Mouse (Mus musculus) kidney, adult 9 months (tissue): ENCODE results near the gene Rpl18.

Experiments used
- DNase-seq: peaks from one replicate; pipeline ENCODE4 v3.0.0; 2022

The Rpl18 gene

DNA sequence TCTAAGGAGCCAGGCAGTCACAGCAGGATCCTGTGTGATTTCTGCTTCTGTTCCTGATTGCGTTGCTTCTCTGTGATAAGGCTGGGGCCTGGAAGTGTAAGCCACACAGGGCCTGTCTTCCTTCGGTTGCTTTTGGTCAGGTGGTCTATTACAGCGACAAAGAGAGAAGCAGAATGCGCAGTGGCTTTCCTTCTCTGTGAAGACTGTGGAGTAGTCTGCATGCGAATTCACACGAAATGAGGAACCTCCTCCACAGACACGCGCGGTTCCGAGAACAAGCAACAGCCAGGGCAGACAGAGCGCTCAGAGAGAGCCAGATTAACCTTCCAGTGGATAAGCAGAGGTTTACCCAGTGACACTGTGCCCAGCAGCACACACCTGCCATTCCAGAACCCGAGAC is 26.1 kb downstream of the Rpl18 start:
- no peak for DNase-seq

- DNase-seq, result no peak
Observed at GRCm38 (mm10) chr7:45741777-45742176, 26.5 kb downstream of the Rpl18 start.

GRCm38 (mm10) chr7:45742338-45742737 is 27.1 kb downstream of the Rpl18 start:
- no peak for DNase-seq

DNA sequence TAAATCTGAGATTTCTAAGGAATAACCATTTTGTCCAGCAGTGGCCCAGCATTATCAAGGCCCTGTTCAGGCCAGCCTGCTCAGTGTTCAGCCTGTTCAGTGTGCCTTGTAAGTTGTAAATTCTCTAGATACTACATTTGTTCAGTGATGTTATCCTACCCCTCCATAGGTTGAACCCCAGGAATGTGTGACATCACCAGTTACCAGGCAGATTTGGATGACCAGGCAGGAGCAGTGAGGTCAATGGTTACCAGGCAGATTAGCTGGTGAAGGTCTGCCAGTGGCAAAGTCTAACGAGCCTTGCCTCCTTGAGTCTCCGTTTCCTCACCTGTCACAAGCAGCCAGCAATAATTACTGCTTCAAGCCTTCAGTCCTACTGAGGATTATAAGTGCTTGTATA is 29.1 kb downstream of the Rpl18 start:
- peak; percentile 85 for DNase-seq

DNA sequence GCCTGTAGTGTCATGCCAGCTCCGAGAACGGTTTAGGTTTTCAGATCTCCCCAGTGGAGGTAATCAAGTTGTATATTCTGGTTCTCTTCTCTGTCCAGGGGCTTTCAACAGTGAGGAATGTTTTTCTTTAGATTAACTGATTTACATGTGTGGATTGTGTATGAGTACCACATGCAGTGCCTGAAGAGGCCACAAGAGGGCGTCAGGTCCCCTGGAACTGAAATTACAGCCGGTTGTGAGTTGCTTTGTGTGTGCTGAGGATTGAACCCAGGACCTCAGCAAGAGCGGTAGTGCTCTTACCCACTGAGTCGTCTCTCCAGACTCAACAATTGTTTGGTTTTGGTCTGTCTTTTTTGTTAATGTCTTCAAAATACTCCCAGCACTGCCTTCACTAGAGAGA is 31.3 kb downstream of the Rpl18 start:
- DNase-seq, result no peak

DNA sequence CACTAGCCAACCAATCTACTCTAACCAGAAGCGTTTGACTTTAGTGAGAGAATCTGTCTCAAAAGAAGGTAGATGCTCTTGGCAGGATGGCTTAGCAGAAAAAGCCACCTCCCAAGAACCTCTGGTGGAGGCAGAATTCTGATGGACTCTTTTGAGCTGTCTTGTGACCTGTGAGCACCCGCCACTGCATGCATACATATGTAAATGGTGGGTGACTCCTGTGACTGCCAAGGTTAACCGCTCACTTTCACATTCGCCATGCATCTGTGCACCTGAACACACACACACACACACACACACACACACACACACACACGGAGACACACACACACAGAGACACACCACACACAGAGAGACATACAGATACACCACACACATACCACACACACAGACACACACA is 32.2 kb downstream of the Rpl18 start:
- DNase-seq, result no peak

DNA sequence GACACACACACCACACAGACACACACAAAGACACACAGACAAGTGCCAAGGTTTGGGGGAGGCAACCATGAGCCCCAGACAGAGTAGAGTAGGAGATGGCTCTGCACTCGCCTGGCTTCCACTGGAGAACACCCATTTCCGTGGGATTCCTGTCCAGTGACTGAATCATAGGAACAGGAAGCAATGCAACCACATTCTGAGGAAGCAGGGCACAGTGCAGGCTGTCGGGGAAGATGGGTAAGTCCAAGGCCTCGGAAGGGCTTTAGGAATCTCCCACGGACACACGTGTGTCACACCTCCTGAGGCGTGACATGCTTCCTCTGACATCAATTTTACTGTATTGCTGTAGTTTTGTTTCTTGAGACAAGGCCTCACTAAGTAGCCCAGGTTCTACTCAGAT is 32.9 kb downstream of the Rpl18 start:
- DNase-seq, result peak; percentile 41

- DNase-seq, result no peak
Observed at GRCm38 (mm10) chr7:45749401-45749800, 34.1 kb downstream of the Rpl18 start.

DNA sequence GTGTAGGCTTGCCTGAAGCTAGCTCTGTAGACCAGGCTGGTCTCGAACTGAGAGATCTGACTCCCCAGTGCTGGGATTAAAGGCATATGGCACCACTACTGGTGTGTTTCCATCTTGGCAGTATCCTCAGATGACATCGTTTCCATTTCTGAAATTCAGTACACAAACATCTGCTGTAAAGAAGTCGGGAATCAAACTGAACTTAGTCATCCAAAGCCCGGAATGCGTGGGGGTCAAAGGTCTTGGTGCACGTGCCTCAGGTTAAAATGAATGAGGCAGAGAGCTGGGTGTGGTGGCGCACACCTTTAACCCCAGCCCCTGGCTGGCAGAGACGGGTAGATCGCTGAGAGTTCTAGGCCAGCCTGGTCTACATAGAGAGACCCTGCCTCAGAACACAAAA is 34.9 kb downstream of the Rpl18 start:
- DNase-seq, result peak; percentile 47

- DNase-seq, result no peak
Observed at GRCm38 (mm10) chr7:45755703-45756102, 40.4 kb downstream of the Rpl18 start.

GRCm38 (mm10) chr7:45759400-45759799 is 44.1 kb downstream of the Rpl18 start:
- peak; percentile 77 for DNase-seq

GRCm38 (mm10) chr7:45760151-45760550 is 44.9 kb downstream of the Rpl18 start:
- DNase-seq, result no peak

GRCm38 (mm10) chr7:45765995-45766394 is 50.7 kb downstream of the Rpl18 start:
- no peak for DNase-seq

DNA sequence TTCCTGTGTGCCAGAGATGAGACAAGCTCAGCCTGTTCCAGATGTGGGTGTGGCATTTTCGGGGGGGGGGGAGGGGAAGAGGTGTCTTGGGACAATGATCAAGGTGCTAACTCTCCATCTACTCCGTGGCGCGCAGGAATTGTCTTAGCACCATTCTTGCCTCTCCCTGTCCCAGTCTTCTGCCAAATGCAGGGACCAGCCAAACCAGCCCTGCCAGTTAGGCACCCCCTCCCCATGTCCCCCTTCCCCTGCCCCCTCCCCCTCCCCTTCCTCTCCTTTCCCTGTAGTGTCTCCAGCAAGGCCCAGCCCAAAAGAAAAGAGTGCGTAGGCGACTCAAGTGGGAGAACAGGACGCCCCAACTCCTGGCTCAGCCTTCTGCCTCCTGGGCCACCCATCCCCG is 51.5 kb downstream of the Rpl18 start:
- no peak for DNase-seq

- DNase-seq, result no peak
Observed at GRCm38 (mm10) chr7:45767500-45767899, 52.2 kb downstream of the Rpl18 start.
